Mouse (Mus musculus) cerebellum, adult 9-10 months (tissue): Measurements from ENCODE around the gene Hmgb2.
"Not testable (repeated sequence)": the region's sequence is repeated elsewhere in the genome, so short reads cannot be mapped to it uniquely, and the experiment has no call there.

Experiments used
- DNase-seq: peaks from one replicate; pipeline ENCODE4 v3.0.0; 2022

The Hmgb2 gene

GRCm38 (mm10) chr8:57511316-57512118 lies at the start of gene Hmgb2:
Hmgb2 (plus strand) TSS chr8:57511907.
- peak; percentile 100 for DNase-seq

GRCm38 (mm10) chr8:57462839-57463238 lies 48.9 kb upstream of the Hmgb2 start:
- no peak for DNase-seq

- no peak for DNase-seq
Observed at GRCm38 (mm10) chr8:57463757-57464156, 48.0 kb upstream of the Hmgb2 start.

GRCm38 (mm10) chr8:57468624-57469023 lies 43.1 kb upstream of the Hmgb2 start:
- no peak for DNase-seq

GRCm38 (mm10) chr8:57470863-57471262 lies 40.8 kb upstream of the Hmgb2 start:
- DNase-seq, result no peak

DNA sequence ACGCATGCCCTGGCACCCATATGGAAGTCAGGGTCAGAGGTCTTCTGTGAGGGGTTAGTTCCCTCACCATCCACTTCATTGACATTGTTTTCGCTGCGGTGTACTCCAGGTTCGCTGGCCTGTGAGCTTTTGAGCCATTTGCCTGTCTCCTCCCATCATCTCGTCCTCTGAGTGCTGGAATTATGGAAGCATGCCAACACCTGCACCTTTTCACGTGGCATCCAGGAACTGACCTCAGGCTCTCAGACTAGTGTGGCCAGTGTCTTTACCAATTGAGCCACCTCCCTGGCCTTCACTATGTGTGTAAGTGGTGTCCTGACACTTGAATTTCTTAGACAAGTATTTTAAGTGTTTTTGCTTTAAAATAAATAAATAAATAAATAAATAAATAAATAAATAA lies 38.0 kb upstream of the Hmgb2 start:
- DNase-seq, result no peak

DNA sequence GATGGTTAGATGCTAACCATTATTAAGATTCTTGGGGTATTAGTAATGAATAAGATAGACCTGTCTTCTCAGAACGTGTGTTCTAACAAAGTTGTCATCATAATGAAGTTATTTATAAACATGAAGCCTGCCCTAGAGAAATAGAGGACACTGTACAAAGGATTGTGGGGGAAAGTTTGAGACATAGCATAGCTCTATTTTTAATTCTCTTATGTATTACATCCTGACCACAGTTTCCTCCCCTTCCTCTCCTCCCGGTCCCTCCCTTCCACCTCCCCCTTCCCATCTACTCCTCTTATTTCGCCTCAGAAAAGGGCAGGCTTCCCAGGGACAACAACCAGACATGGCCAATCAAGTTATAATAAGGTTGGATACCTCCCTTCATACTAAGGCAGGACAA lies 33.3 kb upstream of the Hmgb2 start:
- no peak for DNase-seq

DNA sequence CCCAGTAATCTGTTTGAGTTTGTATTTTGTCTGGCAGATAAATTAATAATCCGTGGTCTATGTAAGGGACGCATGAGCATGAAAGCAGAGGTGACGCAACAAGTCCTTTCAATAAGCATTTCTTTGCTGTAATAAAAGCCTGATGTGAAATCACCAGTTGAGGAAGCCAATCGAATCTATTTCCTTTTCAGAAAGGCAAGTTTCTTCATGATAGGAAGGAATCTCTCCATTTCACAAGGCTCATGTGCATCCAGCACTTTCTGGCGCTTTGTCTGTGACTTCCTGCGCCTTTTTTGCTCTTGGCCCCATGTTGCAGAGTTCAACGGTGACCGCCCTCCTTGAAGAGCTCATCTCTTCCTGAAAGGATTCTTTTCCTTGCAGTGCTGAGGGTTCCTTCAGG lies 32.0 kb upstream of the Hmgb2 start:
- no peak for DNase-seq

DNA sequence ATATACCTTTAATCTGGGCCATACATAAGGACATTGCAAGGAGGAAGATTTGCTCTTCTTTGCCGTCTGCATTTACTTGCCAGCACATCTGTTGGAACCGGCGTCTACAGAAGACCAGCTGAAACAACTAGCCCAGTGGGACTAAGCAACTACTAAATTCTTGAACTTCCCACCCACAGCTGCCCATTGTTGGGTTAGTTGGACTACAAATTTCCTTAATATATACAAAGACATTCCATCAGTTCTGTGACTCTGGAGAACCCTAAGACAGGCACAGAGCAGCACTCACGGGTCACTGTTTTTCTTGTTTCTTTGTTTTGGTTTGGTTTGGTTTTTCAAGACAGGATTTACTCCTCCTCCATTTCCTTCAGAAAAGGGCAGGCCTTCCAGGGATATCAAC lies 31.1 kb upstream of the Hmgb2 start:
- no peak for DNase-seq

DNA sequence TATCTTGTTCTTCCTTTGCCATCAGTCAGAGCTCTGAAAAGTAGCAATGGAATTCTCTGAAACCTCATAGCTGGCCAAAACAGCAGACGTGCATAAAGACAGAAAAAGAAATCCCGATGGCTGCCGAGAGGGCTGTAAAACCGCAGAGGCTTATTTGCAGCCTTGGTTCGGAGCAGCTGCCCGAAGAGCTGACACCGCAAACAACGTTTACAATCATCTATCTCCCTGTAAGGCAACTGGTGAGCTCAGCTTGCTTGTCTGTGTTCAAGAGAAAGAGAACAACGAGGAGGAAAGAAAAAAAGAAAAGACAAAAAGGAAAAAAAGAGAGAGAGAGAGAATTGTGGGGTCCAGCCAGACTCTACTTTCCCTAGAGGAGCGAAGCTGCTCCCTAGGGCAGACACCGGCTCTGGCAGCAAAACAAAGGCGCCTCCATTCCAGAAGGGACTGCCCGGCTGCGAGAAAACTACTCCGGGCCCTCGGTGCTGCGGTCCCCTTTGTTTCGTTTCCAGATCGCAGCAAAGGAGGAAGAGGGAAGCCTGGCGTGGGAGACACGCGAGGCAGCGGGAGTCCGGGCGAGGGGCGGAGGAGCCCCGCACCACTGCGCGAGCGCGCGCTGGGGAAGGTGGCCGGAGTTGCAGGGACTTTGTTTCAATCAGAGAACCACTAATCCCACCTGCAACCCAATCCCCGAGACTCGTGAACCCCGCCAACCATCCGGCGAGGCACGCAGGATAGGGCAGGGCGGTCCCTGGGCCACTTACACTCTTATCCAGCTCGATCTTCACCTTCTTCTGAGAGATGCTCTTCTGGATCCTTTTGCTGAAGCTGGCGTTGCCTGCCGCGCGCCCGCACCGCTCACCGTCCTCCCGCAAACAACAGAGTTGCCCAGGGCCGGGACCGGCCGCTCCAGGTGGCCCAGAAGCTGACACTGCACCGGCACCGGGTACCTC lies 24.9 kb upstream of the Hmgb2 start:
- peak; percentile 66 for DNase-seq

- peak; percentile 99 for DNase-seq
Observed at GRCm38 (mm10) chr8:57487441-57488155, 24.1 kb upstream of the Hmgb2 start, which contains the start of gene Sap30. Sap30 (minus strand) TSS chr8:57487860.

GRCm38 (mm10) chr8:57488312-57488765 lies 23.4 kb upstream of the Hmgb2 start:
- peak; percentile 82 for DNase-seq

DNA sequence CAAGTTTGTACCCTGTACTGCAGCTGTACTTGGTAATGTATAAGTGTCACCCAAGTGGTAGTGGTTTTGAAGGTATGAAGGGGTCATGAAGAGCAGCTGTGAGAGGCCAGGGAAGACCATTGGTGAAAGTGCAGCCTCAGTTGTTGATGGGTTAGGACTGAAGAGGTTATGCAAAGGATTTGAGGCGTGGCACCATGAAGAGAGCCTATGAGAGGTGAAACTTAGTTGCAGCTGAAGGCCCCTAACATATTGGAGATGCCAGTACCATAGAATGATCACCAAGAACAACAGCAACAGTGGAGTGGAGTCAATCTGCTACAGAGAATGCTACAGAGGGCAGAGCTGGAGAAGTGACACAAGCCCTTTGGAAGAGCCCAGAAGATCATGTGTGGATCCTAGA lies 22.3 kb upstream of the Hmgb2 start:
- DNase-seq, result peak; percentile 36

GRCm38 (mm10) chr8:57489896-57490295 lies 21.8 kb upstream of the Hmgb2 start:
- DNase-seq, result no peak

DNA sequence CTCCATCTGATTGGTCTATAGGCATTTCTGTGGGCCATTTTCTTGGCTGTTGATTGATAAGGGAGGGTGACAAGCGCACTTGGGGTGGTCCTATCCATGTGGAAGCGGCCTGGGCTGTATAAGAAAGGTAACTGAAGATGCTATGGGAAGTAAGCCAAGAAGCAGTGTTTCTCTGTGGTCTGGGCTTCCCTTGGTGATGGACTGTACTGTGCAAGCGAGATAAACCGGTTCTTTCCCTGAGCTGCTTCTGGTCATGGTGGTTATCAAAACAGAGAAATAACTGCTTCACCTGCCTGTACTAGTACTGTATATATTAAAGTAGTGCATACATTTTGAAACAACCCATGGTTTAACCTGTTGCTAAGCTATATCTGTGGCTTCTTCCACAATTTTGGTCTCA lies 19.8 kb upstream of the Hmgb2 start:
- DNase-seq, result no peak

- no peak for DNase-seq
Observed at GRCm38 (mm10) chr8:57498494-57498846, 13.2 kb upstream of the Hmgb2 start.

GRCm38 (mm10) chr8:57498847-57499511 lies 12.7 kb upstream of the Hmgb2 start:
- DNase-seq, result peak; percentile 89

DNA sequence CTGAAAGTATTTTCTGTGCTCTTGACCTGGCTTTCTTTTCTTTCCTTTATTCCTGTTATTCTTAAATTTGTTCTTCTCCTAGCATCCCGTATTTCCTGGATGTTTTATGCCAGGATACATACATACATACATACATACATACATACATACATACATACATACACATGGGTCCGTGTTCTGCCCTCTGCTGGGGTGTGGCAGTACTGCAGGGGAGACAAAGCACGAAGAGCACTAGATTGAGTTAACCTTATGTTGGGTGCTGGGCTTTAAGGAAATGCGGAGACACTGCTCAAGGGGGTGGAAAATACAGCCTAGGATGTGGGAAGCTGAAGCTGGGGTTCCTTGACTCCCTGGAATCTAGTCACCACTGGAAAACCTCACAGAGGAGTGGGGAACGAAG lies 8.1 kb upstream of the Hmgb2 start:
- DNase-seq, result peak; percentile 68

DNA sequence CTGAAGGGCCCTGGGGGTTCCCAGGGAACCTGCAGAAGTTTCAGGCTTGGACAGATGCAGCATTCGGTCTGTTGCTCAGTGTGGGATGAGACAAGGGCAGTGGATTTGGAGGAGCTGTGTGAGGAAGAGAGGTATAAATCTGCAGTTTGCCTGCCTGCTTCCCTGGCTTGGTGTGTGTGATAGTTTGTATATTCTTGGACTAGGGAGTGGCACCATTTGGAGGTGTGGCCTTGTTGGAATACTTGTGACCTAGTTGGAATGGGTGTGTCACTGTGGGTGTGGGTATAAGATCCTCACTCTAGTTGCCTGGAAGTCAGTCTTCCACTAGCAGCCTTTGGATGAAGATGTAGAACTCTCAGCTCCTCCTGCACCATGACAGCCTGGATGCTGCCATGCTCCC lies 6.2 kb upstream of the Hmgb2 start:
- not testable (repeated sequence) for DNase-seq

DNA sequence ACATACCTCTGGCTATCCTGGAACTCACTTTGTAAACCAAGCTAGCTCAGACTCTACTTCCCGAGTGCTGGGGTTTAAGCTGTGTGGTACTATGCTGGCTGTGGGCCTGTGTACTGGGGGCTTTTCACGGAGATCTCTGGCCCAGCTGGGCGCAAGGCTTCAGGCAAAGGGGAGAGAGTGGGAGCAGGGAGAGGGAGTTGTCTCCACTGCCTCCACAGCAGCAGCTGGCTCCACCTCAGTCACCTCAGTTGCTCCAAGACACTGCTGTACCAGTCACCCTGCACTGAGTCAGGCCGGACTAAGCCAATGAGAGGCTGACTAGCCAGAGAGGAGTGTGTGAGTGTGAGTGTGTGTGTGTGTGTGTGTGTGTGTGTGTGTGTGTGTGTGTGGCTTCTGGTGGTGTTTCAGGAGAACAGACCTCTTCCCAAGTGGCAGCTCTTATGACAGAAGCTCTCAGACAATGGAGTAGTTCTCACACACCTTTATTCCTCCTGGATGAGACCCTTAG lies 4.1 kb upstream of the Hmgb2 start:
- no peak for DNase-seq

DNA sequence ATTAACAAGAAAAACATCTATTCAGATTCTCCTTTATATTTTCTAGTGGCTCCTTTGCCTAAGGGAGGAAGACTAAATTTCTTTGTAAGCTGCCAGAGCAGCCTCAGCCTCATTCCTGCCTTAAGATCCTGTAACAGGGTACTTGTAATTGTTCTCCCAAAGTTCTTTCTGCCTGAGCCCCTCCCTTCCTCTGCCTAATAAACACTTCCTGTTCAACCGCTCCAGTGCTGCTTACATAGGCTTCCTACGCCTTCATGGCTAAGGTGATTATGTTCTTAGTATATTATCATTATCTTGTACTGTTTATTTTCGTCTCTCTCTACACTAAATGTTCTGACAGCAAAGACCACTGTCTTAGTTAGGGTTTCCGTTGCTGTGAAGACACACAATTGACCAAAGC lies 3.0 kb upstream of the Hmgb2 start:
- no peak for DNase-seq

- DNase-seq, result no peak
Observed at GRCm38 (mm10) chr8:57510791-57511315, 854 bp upstream of the Hmgb2 start.
